Mouse (Mus musculus) heart, postnatal 4 days (tissue): Measurements from ENCODE around the gene Ppp1r9b. TPM values are rescaled to one million over a fixed set of nuclear protein-coding genes. Genes with fewer than 3 reads are reported as not detected.
A peak's percentile ranks its signal among the peaks of the same experiment; 100 is the strongest.
"Not testable (repeated sequence)": the region's sequence is repeated elsewhere in the genome, so short reads cannot be mapped to it uniquely, and the experiment has no call there.

Experiments used
- DNase-seq: peaks from one replicate; pipeline ENCODE4 v3.0.0; 2021
- total RNA-seq, 2 experiments: library from RNA; stranded (reverse); gene quantifications; 2 replicates each; pipeline ENCODE4 v1.2.3; 2021

The Ppp1r9b gene
- total RNA-seq, 2 experiments from 2014 or later = 45.3 to 46.3 TPM

GRCm38 (mm10) chr11:94998041-94998531 is 7.3 kb downstream of the Ppp1r9b start:
- peak; percentile 41 for DNase-seq

GRCm38 (mm10) chr11:95000128-95000527 is 9.3 kb downstream of the Ppp1r9b start:
- DNase-seq = no peak

GRCm38 (mm10) chr11:95000548-95000947 is 9.7 kb downstream of the Ppp1r9b start:
- no peak for DNase-seq

GRCm38 (mm10) chr11:95001058-95001457 is 10.2 kb downstream of the Ppp1r9b start:
- DNase-seq = peak; percentile 74

- no peak for DNase-seq
These were observed 10.9 kb downstream of the Ppp1r9b start for GRCm38 (mm10) chr11:95001584-95002347.

GRCm38 (mm10) chr11:95002705-95003104 is 11.9 kb downstream of the Ppp1r9b start:
- no peak for DNase-seq

- peak; percentile 56 for DNase-seq
These were observed 13.5 kb downstream of the Ppp1r9b start for GRCm38 (mm10) chr11:95004136-95004936.

GRCm38 (mm10) chr11:95004937-95005198 is 14.0 kb downstream of the Ppp1r9b start:
- DNase-seq = no peak

- DNase-seq = no peak
These were observed 15.2 kb downstream of the Ppp1r9b start for GRCm38 (mm10) chr11:95006038-95006437.

- peak; percentile 87 for DNase-seq
These were observed 15.8 kb downstream of the Ppp1r9b start for GRCm38 (mm10) chr11:95006525-95007219.

- no peak for DNase-seq
These were observed 16.6 kb downstream of the Ppp1r9b start for GRCm38 (mm10) chr11:95007418-95007817.

- peak; percentile 71 for DNase-seq
These were observed 18.1 kb downstream of the Ppp1r9b start for GRCm38 (mm10) chr11:95008661-95009628.

- peak; percentile 81 for DNase-seq
These were observed 18.8 kb downstream of the Ppp1r9b start, which contains the start of gene Samd14 for GRCm38 (mm10) chr11:95009629-95010014. TSS of gene Samd14 (plus strand) at chr11:95009879.

GRCm38 (mm10) chr11:95010141-95010739 is 19.4 kb downstream of the Ppp1r9b start:
- DNase-seq = peak; percentile 45

GRCm38 (mm10) chr11:95010841-95011403 is 20.1 kb downstream of the Ppp1r9b start:
- DNase-seq = not testable (repeated sequence)

GRCm38 (mm10) chr11:95011416-95011815 is 20.6 kb downstream of the Ppp1r9b start:
- no peak for DNase-seq

GRCm38 (mm10) chr11:95012075-95012474 is 21.2 kb downstream of the Ppp1r9b start:
- no peak for DNase-seq

GRCm38 (mm10) chr11:95012487-95012886 is 21.7 kb downstream of the Ppp1r9b start:
- no peak for DNase-seq

GRCm38 (mm10) chr11:95015484-95015883 is 24.6 kb downstream of the Ppp1r9b start:
- DNase-seq = no peak

- DNase-seq = no peak
These were observed 31.6 kb downstream of the Ppp1r9b start for GRCm38 (mm10) chr11:95022237-95022992.
